Mouse (Mus musculus) C2C12 (cell line): Measurements from ENCODE around the gene Mea1.

Experiments used
- CTCF ChIP-seq: IDR thresholded peaks from one replicate; pipeline ENCODE4 v1.5.1; 2011; ENCODE audit not compliant: control insufficient read depth, insufficient read depth, insufficient read length
- FOSL1 ChIP-seq: IDR thresholded peaks from one replicate; pipeline ENCODE4 v1.8.0; 2011; ENCODE audit warnings: mild to moderate bottlenecking, low read length; ENCODE audit not compliant: poor library complexity, insufficient read depth, severe bottlenecking
- MAX ChIP-seq: IDR thresholded peaks from one replicate; pipeline ENCODE4 v1.6.1; 2011; ENCODE audit warnings: mild to moderate bottlenecking, control low read depth

DNA sequence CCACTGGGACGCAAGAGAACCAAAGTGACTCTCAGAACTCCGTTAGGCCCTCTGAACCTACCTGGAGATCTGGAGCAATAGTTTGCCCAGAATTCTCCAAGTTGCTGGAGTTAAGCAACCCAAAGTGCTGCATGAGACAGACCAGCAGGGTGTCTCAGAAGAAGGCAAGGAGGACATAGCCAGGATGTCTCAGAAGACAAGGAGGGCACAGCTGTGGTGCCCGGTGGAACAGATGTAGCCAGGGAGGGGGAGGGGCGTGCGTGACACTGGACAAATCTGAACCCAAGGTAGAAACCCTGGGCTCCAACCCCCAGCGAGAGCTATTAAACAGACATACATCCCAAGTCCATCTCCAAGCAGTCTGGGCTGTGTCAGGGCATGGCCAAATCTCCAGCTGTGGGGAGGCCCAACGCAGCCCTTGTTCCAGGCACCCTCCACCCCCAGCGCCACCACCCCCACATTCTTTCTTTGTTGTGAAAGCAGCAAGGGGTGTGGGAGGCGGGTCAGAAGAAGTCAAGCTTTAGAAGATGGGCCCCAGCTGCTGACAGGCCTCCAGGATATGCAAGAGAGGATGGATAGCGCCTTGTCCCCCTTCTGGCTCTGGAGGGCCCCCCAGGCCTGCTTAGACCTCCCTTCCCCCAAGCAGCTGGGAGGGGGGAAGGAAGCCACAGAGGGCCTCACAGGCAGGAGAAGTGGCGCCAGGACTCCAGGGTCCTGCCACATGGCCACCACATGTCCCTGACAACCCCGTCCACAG is 48.7 kb upstream of the Mea1 start:
- TF ChIP-seq CTCF (no peak), MAX (no peak), FOSL1 (no peak)
